Mouse (Mus musculus) pancreas, adult 10 weeks (tissue): Measurements from ENCODE around the gene Synj2. TPM values are rescaled to one million over a fixed set of nuclear protein-coding genes. Genes with fewer than 3 reads are reported as not detected.

Experiments used
- polyA plus RNA-seq: library from polyadenylated mRNA; stranded (reverse); fragments of 350-450 nt; fragmentation: Illumina TruSeq; extraction: RNeasy Lipid Tissue Mini Kit (QIAGEN cat#74804); gene quantifications from one replicate; pipeline ENCODE4 v1.2.3, GENCODE M21; 2015; ENCODE audit warnings: low read depth, low replicate concordance; ENCODE audit not compliant: insufficient read depth

The Synj2 gene
- 4.3 TPM for polyA plus RNA-seq

DNA sequence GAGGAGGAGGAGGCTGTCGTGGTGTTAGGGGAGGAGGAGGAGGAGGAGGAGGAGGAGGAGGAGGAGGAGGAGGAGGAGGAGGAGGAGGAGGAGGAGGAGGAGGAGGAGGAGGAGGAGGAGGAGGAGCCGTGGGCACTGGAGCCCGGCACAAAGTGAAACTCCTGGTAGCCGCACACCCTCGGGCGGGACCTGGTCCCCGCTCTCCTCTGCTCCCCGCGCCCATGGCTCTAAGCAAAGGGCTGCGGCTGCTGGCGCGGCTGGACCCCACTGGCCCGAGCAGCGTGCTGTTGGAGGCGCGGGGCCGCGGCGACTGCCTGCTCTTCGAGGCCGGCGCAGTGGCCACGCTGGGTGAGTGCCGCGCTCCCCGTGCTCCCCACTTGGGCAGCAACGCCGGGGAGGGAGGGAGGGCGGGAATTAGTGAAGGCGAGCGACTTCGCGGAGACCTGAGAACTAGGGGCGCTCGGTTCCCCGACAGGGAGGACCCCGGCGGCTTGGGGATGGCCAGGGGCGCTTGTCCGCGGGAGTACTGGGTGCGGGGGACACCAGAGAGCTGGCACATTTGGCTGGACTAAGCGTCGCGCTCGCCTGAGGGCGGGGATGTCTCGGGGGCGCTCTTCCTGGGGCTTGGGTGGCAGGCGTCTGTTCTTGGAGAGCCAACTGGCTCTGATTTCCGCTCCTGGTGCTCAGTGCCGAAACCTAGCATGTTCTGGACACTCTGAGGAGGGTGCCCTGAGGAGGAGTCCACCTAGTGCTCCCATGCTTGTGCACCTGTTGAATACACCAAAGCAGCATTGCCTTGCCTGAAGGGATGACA is at the start of gene Synj2:
Gene Synj2, plus strand, starts transcription at position 51 of the 814 bp plus-strand sequence.

DNA sequence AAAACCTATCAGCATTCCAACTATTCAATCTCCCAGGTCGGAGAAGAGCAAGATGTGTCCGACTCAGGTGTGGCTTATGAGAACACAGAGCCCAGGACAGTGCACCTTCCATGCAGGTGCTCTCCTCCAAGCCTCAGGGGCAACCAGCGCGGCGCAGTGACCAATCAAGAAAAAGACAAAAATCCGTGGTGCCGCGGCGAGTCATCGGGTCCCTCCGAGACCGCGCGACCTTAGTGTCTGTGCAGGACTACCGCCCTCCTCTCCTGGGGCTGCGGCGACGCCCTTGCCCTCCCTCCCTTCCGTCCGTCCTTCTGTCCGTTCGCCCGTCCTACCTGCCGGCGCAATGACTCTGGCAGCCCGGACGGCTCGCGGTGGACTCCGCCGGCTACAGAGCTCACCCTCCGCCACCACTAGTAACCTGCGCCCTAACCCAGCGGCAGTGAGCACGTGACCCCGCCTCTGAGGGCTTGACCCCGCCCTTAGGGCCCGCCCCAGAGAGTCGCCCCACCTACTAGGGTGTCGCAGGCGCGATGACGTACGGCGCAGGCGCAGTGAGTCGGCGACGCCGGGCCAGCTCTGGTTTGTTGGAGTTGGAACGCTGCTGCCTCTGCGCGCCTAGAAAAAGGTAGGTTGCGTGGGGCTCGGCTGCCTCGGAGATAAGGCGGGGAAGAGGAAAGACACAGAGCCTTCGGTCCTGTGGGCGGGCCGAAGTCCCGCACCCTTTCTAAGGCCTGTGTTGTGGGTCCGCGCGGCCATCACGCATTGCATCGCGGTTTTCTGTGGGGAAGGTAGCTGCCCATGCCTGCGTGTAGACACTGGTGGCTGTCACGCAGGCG is 138.4 kb downstream of the Synj2 start, which contains the start of the genes Serac1 and Gtf2h5:
Gene Serac1, minus strand, starts transcription at position 455 of the 836 bp plus-strand sequence.
Gene Gtf2h5, plus strand, starts transcription at position 500 of the 836 bp plus-strand sequence.

Other genes with a start within 250 kb of the Synj2 start
- gene Snx9, start 100.0 kb upstream of the Synj2 start, polyA plus RNA-seq = 7.8 TPM
- 1.1 TPM for gene Serac1, start 138.5 kb downstream of the Synj2 start, polyA plus RNA-seq
- 11.6 TPM for gene Gtf2h5, start 138.5 kb downstream of the Synj2 start, polyA plus RNA-seq
- 12.4 TPM for gene Tulp4, start 165.2 kb downstream of the Synj2 start, polyA plus RNA-seq